Mouse (Mus musculus) CH12.LX (cell line): ENCODE results near the gene Hip1r. TPM values are rescaled to one million over a fixed set of nuclear protein-coding genes. Genes with fewer than 3 reads are reported as not detected.

ENCODE experiments used
- DNase-seq: peaks from one replicate; pipeline ENCODE4 v3.0.0-alpha.2; 2013; ENCODE audit errors: extremely low read depth
- H3K27ac ChIP-seq: 2 replicates; pipeline ENCODE4 v1.5.1; 2012; ENCODE audit warnings: low read depth, mild to moderate bottlenecking, control low read depth, moderate library complexity; ENCODE audit not compliant: insufficient read depth
- H3K27me3 ChIP-seq: replicated peaks from 2 replicates; pipeline ENCODE3; 2012; ENCODE audit warnings: inconsistent platforms
- H3K36me3 ChIP-seq, 2 experiments: replicated peaks in 1 of 2; 2 replicates each; pipeline versions ENCODE3 to v1.6.1; 2012; ENCODE audit warnings: inconsistent platforms in 1 of 2, low read length in 1 of 2, mild to moderate bottlenecking in 1 of 2, mixed read lengths in 1 of 2, moderate library complexity in 1 of 2; ENCODE audit not compliant: control insufficient read depth in 1 of 2, insufficient read depth in 1 of 2
- H3K4me1 ChIP-seq, 2 experiments: 2 replicates each; pipeline ENCODE4 v1.6.1; 2012; ENCODE audit warnings: inconsistent platforms in 1 of 2, moderate library complexity in 1 of 2; ENCODE audit not compliant: insufficient read depth in 2 of 2, control insufficient read depth in 1 of 2
- H3K4me2 ChIP-seq: 2 replicates; pipeline ENCODE4 v1.6.1; 2012; ENCODE audit warnings: low read depth, mild to moderate bottlenecking, control low read depth; ENCODE audit not compliant: poor library complexity, insufficient read depth, severe bottlenecking
- H3K4me3 ChIP-seq, 3 experiments: fragments of 150-350 bp in 1 of 3; sonication (generic) in 1 of 3; replicated peaks in 1 of 3; 2 replicates each; pipeline versions ENCODE3 to v1.5.1; 2011 to 2012; ENCODE audit warnings: low read depth in 2 of 3, low read length in 2 of 3, mild to moderate bottlenecking in 2 of 3, moderate library complexity in 2 of 3, control low read depth in 1 of 3, improper control_type of control experiment in 1 of 3, inconsistent platforms in 1 of 3, mixed read lengths in 1 of 3; ENCODE audit not compliant: poor library complexity in 1 of 3
- H3K79me2 ChIP-seq: replicated peaks from 2 replicates; pipeline ENCODE4 v1.6.1; 2012; ENCODE audit warnings: mild to moderate bottlenecking, moderate library complexity; ENCODE audit not compliant: control insufficient read depth, poor library complexity, insufficient read depth, severe bottlenecking; ENCODE audit errors: extremely low read depth
- H3K9ac ChIP-seq: 2 replicates; pipeline ENCODE4 v1.6.1; 2012; ENCODE audit warnings: low read depth, mild to moderate bottlenecking, control low read depth, moderate library complexity; ENCODE audit not compliant: insufficient read depth
- H3K9me3 ChIP-seq: replicated peaks from 2 replicates; pipeline ENCODE3; 2012; ENCODE audit warnings: low read length, inconsistent platforms, mixed read lengths
- BHLHE40 ChIP-seq: IDR thresholded peaks from 2 replicates; pipeline ENCODE4 v1.6.1; 2011; ENCODE audit warnings: mild to moderate bottlenecking, low read depth, low read length, improper control_type of control experiment
- CHD1 ChIP-seq: IDR thresholded peaks from 2 replicates; pipeline ENCODE4 v1.6.1; 2012; ENCODE audit warnings: low read depth, low read length, improper control_type of control experiment, inconsistent platforms
- CTCF ChIP-seq, 2 experiments: IDR thresholded peaks in 1 of 2; conservative IDR thresholded peaks in 1 of 2; 2 replicates each; pipeline ENCODE4 v1.5.1; 2011 to 2012; ENCODE audit warnings: low read depth in 2 of 2, low read length in 2 of 2, improper control_type of control experiment in 1 of 2, inconsistent platforms in 1 of 2, mild to moderate bottlenecking in 1 of 2, moderate library complexity in 1 of 2
- ELF1 ChIP-seq: IDR thresholded peaks from 2 replicates; pipeline ENCODE4 v1.6.1; 2014; ENCODE audit warnings: low read depth, mild to moderate bottlenecking, inconsistent platforms, low read length, improper control_type of control experiment
- EP300 ChIP-seq: IDR thresholded peaks from 2 replicates; pipeline ENCODE4 v1.6.1; 2011; ENCODE audit warnings: low read length, improper control_type of control experiment
- ETS1 ChIP-seq: conservative IDR thresholded peaks from 2 replicates; pipeline ENCODE4 v1.6.1; 2012; ENCODE audit warnings: low read depth, mild to moderate bottlenecking, inconsistent platforms, low read length, improper control_type of control experiment, moderate library complexity
- GABPA ChIP-seq: IDR thresholded peaks from 2 replicates; pipeline ENCODE4 v1.6.1; 2012; ENCODE audit warnings: low read depth, low read length, improper control_type of control experiment, inconsistent platforms; ENCODE audit not compliant: insufficient replicate concordance
- IRF4 ChIP-seq: IDR thresholded peaks from 2 replicates; pipeline ENCODE4 v1.6.1; 2014; ENCODE audit warnings: low read depth, mild to moderate bottlenecking, inconsistent platforms, low read length, improper control_type of control experiment
- JUN ChIP-seq: IDR thresholded peaks from 2 replicates; pipeline ENCODE4 v1.6.1; 2011; ENCODE audit warnings: low read depth, mild to moderate bottlenecking, low read length, improper control_type of control experiment, moderate library complexity; ENCODE audit not compliant: insufficient read depth
- JUND ChIP-seq: conservative IDR thresholded peaks from 2 replicates; pipeline ENCODE4 v1.6.1; 2011; ENCODE audit warnings: low read depth, low read length, improper control_type of control experiment
- KAT2A ChIP-seq: IDR thresholded peaks from 2 replicates; pipeline ENCODE4 v1.6.1; 2012; ENCODE audit warnings: low read length, improper control_type of control experiment, inconsistent platforms; ENCODE audit not compliant: insufficient replicate concordance
- MAFK ChIP-seq: IDR thresholded peaks from 2 replicates; pipeline ENCODE4 v1.6.1; 2011; ENCODE audit warnings: low read length, improper control_type of control experiment; ENCODE audit not compliant: insufficient replicate concordance
- MAZ ChIP-seq: IDR thresholded peaks from 2 replicates; pipeline ENCODE4 v1.6.1; 2012; ENCODE audit warnings: low read depth, mild to moderate bottlenecking, inconsistent platforms, low read length, improper control_type of control experiment, moderate library complexity
- MEF2A ChIP-seq: IDR thresholded peaks from 2 replicates; pipeline ENCODE4 v1.6.1; 2014; ENCODE audit warnings: low read depth, mild to moderate bottlenecking, inconsistent platforms, low read length, improper control_type of control experiment, borderline replicate concordance
- MXI1 ChIP-seq: IDR thresholded peaks from 2 replicates; pipeline ENCODE4 v1.6.1; 2011; ENCODE audit warnings: mild to moderate bottlenecking, low read depth, low read length, improper control_type of control experiment
- NELFE ChIP-seq: IDR thresholded peaks from 2 replicates; pipeline ENCODE4 v1.6.1; 2011; ENCODE audit warnings: low read depth, low read length, improper control_type of control experiment
- NRF1 ChIP-seq: IDR thresholded peaks from 2 replicates; pipeline ENCODE4 v1.6.1; 2014; ENCODE audit warnings: low read depth, mild to moderate bottlenecking, inconsistent platforms, low read length, improper control_type of control experiment, moderate library complexity
- POLR2A ChIP-seq: IDR thresholded peaks from 2 replicates; pipeline ENCODE4 v1.6.1; 2011; ENCODE audit warnings: low read depth, mild to moderate bottlenecking, improper control_type of control experiment, low read length
- POLR2AphosphoS2 ChIP-seq: IDR thresholded peaks from 2 replicates; pipeline ENCODE4 v1.6.1; 2011; ENCODE audit warnings: low read depth, low read length, improper control_type of control experiment
- RCOR1 ChIP-seq: conservative IDR thresholded peaks from 2 replicates; pipeline ENCODE4 v1.6.1; 2012; ENCODE audit warnings: low read depth, mild to moderate bottlenecking, inconsistent platforms, low read length, improper control_type of control experiment
- SIN3A ChIP-seq: IDR thresholded peaks from 2 replicates; pipeline ENCODE4 v1.6.1; 2012; ENCODE audit warnings: low read length, improper control_type of control experiment, inconsistent platforms
- TCF12 ChIP-seq: IDR thresholded peaks from 2 replicates; pipeline ENCODE4 v1.6.1; 2014; ENCODE audit warnings: low read depth, mild to moderate bottlenecking, inconsistent platforms, low read length, improper control_type of control experiment
- UBTF ChIP-seq: IDR thresholded peaks from 2 replicates; pipeline ENCODE4 v1.6.1; 2012; ENCODE audit warnings: low read depth, mild to moderate bottlenecking, inconsistent platforms, low read length, improper control_type of control experiment, moderate library complexity
- USF2 ChIP-seq: conservative IDR thresholded peaks from 2 replicates; pipeline ENCODE4 v1.6.1; 2011; ENCODE audit warnings: low read depth, low read length, improper control_type of control experiment
- ZKSCAN1 ChIP-seq: IDR thresholded peaks from 2 replicates; pipeline ENCODE4 v1.6.1; 2012; ENCODE audit warnings: low read depth, inconsistent platforms, low read length, improper control_type of control experiment, borderline replicate concordance
- ZNF384 ChIP-seq: IDR thresholded peaks from 2 replicates; pipeline ENCODE4 v1.6.1; 2012; ENCODE audit warnings: low read depth, low read length, improper control_type of control experiment, inconsistent platforms
- dilution Hi-C: fragments of 300-500 bp; cut with MboI; formaldehyde crosslinking; loops from 2 replicates; pipeline ENCODE4 v1.14.3; 2020; ENCODE audit warnings: low sequenced_read_pairs; ENCODE audit not compliant: extremely low pct_unique_long_range_greater_than_20kb, extremely low pct_ligation_motif_present
- in situ Hi-C: fragments of 300-500 bp; cut with MboI; formaldehyde crosslinking; loops from 3 replicates; pipeline ENCODE4 v1.14.3; 2019; ENCODE audit warnings: low sequenced_read_pairs, low pct_ligation_motif_present, low pct_unique_long_range_greater_than_20kb, mixed read lengths
- polyA plus RNA-seq: library from polyadenylated mRNA; unstranded; fragments of >175 nt; gene quantifications from 2 replicates; pipeline ENCODE4 v1.2.1, GENCODE M21; 2012; ENCODE audit warnings: low read depth; ENCODE audit not compliant: insufficient read length
- total RNA-seq, 2 experiments: library from RNA; depleted of rRNA; stranded (reverse); fragments of 300-350 nt in 1 of 2; fragments of >200 nt in 1 of 2; gene quantifications; 2 replicates each; pipeline ENCODE4 v1.2.3; 2012 to 2014

Gene Hip1r
- total and polyA plus RNA-seq, 3 experiments = 26.1 to 49.8 (median 44.7) TPM

- Histone ChIP-seq H3K27me3 (no peaks in the 10 kb centered on the region), H3K4me2 (no peak overlapping the region), H3K9me3 (no peaks in the 10 kb centered on the region), H3K4me1 (peaks cover 40 to 82% of the 10 kb centered on the region in 2 experiments), H3K9ac (no peak overlapping the region), H3K79me2 (peaks cover 29% of the 10 kb centered on the region), H3K27ac (peak overlapping the region; percentile 34; the same call in 1 of the 2 replicates), H3K4me3 (no peak overlapping the region), H3K36me3 (peaks cover 3 to 54% of the 10 kb centered on the region in 2 experiments)
- TF ChIP-seq BHLHE40 (no peak), MAFK (no peak), TCF12 (no peak), ELF1 (no peak), UBTF (no peak), ZNF384 (no peak), ZKSCAN1 (no peak), CTCF (conservative IDR thresholded peaks at IDR 0.05 in 1 of 2, IDR thresholded peaks at IDR 0.05 in 1 of 2; ENCODE audit: low read depth in 2 of 2, low read length in 2 of 2) (no peak), POLR2A (no peak), NRF1 (no peak), SIN3A (no peak), GABPA (no peak), JUN (no peak), NELFE (no peak), JUND (no peak), CHD1 (no peak), ETS1 (no peak)
- dilution Hi-C loops (no loop called here), in situ Hi-C loops (no loop called here)
- DNase-seq = no peak
Measured at GRCm38 (mm10) chr5:124024677-124025076, 51.2 kb downstream of the Hip1r start.

GRCm38 (mm10) chr5:124025146-124025545 lies 51.7 kb downstream of the Hip1r start:
- Histone ChIP-seq H3K27ac (peak overlapping the region; percentile 34; the same call in 1 of the 2 replicates), H3K9ac (no peak overlapping the region), H3K4me3 (no peak overlapping the region)
- TF ChIP-seq NELFE (no peak), IRF4 (peak; percentile 93), MAZ (0 out of 2 replicates have a peak, but pooled peaks have one; percentile 42), MEF2A (peak; percentile 58; the same call in 1 of the 2 replicates), CTCF (conservative IDR thresholded peaks at IDR 0.05 in 1 of 2, IDR thresholded peaks at IDR 0.05 in 1 of 2; ENCODE audit: low read depth in 2 of 2, low read length in 2 of 2) (no peak), MAFK (peak; percentile 75), TCF12 (peak; percentile 37), MXI1 (no peak), JUND (peak; percentile 60), KAT2A (no peak), ETS1 (peak; percentile 52), EP300 (peak; percentile 92), SIN3A (0 out of 2 replicates have a peak, but pooled peaks have one; percentile 50), USF2 (no peak), BHLHE40 (peak; percentile 65), RCOR1 (peak; percentile 71; the same call in 1 of the 2 replicates), POLR2AphosphoS2 (no peak)
- TF ChIP-seq, all 38 proteins: peak for 11
- H3K36me3 ChIP-seq = peaks cover 3 to 51% of the 10 kb centered on the region in 2 experiments
- dilution Hi-C loops = no loop called here
- peak; percentile 67 for DNase-seq
- in situ Hi-C loops = no loop called here
- peaks cover 26% of the 10 kb centered on the region for H3K79me2 ChIP-seq
- no peaks in the 10 kb centered on the region for H3K27me3 ChIP-seq
- peaks cover 35 to 77% of the 10 kb centered on the region in 2 experiments for H3K4me1 ChIP-seq
- no peak overlapping the region for H3K4me2 ChIP-seq
- H3K9me3 ChIP-seq = no peaks in the 10 kb centered on the region
